Mouse (Mus musculus) effector memory CD4-positive, alpha-beta T cell, adult 5 months (primary cell): ENCODE measurements around the gene Zfp768. TPM values are rescaled to one million over a fixed set of nuclear protein-coding genes. Genes with fewer than 3 reads are reported as not detected.

Experiments
- polyA plus RNA-seq: library from polyadenylated mRNA; unstranded; fragments of 100-300 nt; shearing (Covaris generic); gene quantifications from one replicate; pipeline ENCODE4 v1.2.1, GENCODE M21; 2017

Zfp768 gene
- polyA plus RNA-seq: 0.21 TPM

GRCm38 (mm10) chr7:127345512-127346325 is at the start of gene Zfp768:
Gene Zfp768, minus strand, starts transcription at chr7:127345589.

GRCm38 (mm10) chr7:127393157-127393943 is 48.0 kb upstream of the Zfp768 start, which contains the start of gene E430018J23Rik:
Gene E430018J23Rik, minus strand, starts transcription at chr7:127393629.

GRCm38 (mm10) chr7:127386641-127387392 is 41.4 kb upstream of the Zfp768 start, which contains the start of gene 9130019O22Rik:
Gene 9130019O22Rik, minus strand, starts transcription at chr7:127387166.

DNA sequence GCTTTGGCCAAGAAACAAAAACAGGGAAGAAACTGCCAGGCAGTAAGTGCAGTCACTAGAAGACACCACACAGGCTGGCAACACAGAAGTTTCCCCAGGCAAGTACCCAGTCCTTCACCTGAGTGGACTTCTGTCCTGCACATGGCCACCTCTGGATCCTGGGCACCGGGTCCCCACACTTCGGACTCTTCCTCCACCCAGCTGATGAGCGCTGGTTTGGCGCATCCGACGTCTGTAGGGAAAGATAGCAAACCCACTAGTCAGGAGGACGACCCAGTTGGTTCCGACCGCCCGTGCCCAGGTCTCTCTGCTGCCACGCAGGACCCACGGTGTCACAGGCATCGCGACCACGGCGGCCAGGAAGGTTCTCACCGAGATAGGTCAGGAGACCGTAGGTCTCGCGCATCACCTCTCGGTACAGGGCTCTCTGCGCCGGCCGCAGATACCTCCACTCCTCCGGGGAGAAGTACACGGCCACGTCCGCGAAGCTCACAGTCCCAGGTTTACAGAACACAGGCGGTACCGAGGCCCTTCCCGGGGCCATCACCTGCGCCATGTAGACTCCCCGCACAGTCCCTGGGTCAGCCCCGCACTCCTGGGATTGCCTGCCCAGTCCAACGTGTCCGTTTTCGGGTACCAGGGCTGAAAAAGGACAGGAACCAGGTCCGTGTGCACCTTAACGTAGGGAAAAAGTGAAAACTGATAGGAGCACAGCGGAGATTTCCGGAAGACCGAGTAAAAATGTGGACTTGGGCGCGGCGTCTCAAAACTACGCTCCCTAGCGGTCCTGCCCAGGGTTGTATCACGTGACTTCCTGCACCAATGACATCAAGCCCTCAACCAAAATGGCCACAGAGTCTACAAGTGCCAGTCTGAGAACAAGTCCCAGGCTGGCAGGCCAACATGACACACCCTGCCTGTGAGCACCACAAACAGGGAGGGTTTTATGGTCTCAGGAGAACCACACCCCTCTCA is 30.2 kb upstream of the Zfp768 start, which contains the start of gene Zfp747:
Gene Zfp747 (minus strand): TSS at position 780 of the 975 bp plus-strand sequence.

GRCm38 (mm10) chr7:127296098-127296497 is 49.3 kb downstream of the Zfp768 start, which contains the start of gene Itgal:
Gene Itgal, plus strand, starts transcription at chr7:127296260.

Other genes starting within 250 kb of the Zfp768 start
- gene Qprt, start 223.4 kb downstream of the Zfp768 start, polyA plus RNA-seq: 9.2 TPM
- gene Spn, start 207.8 kb downstream of the Zfp768 start, polyA plus RNA-seq: 49.7 TPM
- 55.9 TPM for gene Cd2bp2, start 149.5 kb downstream of the Zfp768 start, polyA plus RNA-seq
- 51.9 TPM for gene Tbc1d10b, start 137.1 kb downstream of the Zfp768 start, polyA plus RNA-seq
- gene Mylpf, start 136.7 kb downstream of the Zfp768 start, polyA plus RNA-seq: 12.4 TPM
- 8.8 TPM for gene Zfp553, start 112.5 kb downstream of the Zfp768 start, polyA plus RNA-seq
- 475 TPM for gene Sept1, start 112.5 kb downstream of the Zfp768 start, polyA plus RNA-seq
- gene Zfp771, start 101.3 kb downstream of the Zfp768 start, polyA plus RNA-seq: 7.5 TPM
- 12.7 TPM for gene Dctpp1, start 84.9 kb downstream of the Zfp768 start, polyA plus RNA-seq
- gene Sephs2, start 71.5 kb downstream of the Zfp768 start, polyA plus RNA-seq: 24.9 TPM
- gene Itgal, start 49.3 kb downstream of the Zfp768 start, polyA plus RNA-seq: 346 TPM
- gene Zfp747, start 30.5 kb upstream of the Zfp768 start, polyA plus RNA-seq: 19.6 TPM
- 5.6 TPM for gene 9130019O22Rik, start 41.6 kb upstream of the Zfp768 start, polyA plus RNA-seq
- gene E430018J23Rik, start 48.0 kb upstream of the Zfp768 start, polyA plus RNA-seq: 3.7 TPM
- gene Zfp764, start 61.2 kb upstream of the Zfp768 start, polyA plus RNA-seq: 10.0 TPM
- gene Zfp688, start 76.5 kb upstream of the Zfp768 start, polyA plus RNA-seq: 18.7 TPM
- gene Zfp689, start 103.6 kb upstream of the Zfp768 start, polyA plus RNA-seq: 12.1 TPM
- 122 TPM for gene Prr14, start 114.0 kb upstream of the Zfp768 start, polyA plus RNA-seq
- gene Fbrs, start 133.6 kb upstream of the Zfp768 start, polyA plus RNA-seq: 16.1 TPM
- gene Srcap, start 166.4 kb upstream of the Zfp768 start, polyA plus RNA-seq: 93.5 TPM
- 4.3 TPM for gene Gm42715, start 174.0 kb upstream of the Zfp768 start, polyA plus RNA-seq
- gene Tmem265, start 215.8 kb upstream of the Zfp768 start, polyA plus RNA-seq: 10.3 TPM
- 82.7 TPM for gene Phkg2, start 227.8 kb upstream of the Zfp768 start, polyA plus RNA-seq
- 0.39 TPM for gene Ccdc189, start 243.0 kb upstream of the Zfp768 start, polyA plus RNA-seq
- gene Rnf40, start 243.2 kb upstream of the Zfp768 start, polyA plus RNA-seq: 108 TPM